Mouse (Mus musculus) CH12.LX (cell line): ENCODE measurements around the gene Olfr1339. TPM values are rescaled to one million over a fixed set of nuclear protein-coding genes. Genes with fewer than 3 reads are reported as not detected.

Source experiments
- DNase-seq: peaks from one replicate; pipeline ENCODE4 v3.0.0-alpha.2; 2013; ENCODE audit errors: extremely low read depth
- H3K27ac ChIP-seq: 2 replicates; pipeline ENCODE4 v1.5.1; 2012; ENCODE audit warnings: low read depth, mild to moderate bottlenecking, control low read depth, moderate library complexity; ENCODE audit not compliant: insufficient read depth
- H3K27me3 ChIP-seq: replicated peaks from 2 replicates; pipeline ENCODE3; 2012; ENCODE audit warnings: inconsistent platforms
- H3K36me3 ChIP-seq, 2 experiments: replicated peaks in 1 of 2; 2 replicates each; pipeline versions ENCODE3 to v1.6.1; 2012; ENCODE audit warnings: inconsistent platforms in 1 of 2, low read length in 1 of 2, mild to moderate bottlenecking in 1 of 2, mixed read lengths in 1 of 2, moderate library complexity in 1 of 2; ENCODE audit not compliant: control insufficient read depth in 1 of 2, insufficient read depth in 1 of 2
- H3K4me1 ChIP-seq, 2 experiments: 2 replicates each; pipeline ENCODE4 v1.6.1; 2012; ENCODE audit warnings: inconsistent platforms in 1 of 2, moderate library complexity in 1 of 2; ENCODE audit not compliant: insufficient read depth in 2 of 2, control insufficient read depth in 1 of 2
- H3K4me2 ChIP-seq: 2 replicates; pipeline ENCODE4 v1.6.1; 2012; ENCODE audit warnings: low read depth, mild to moderate bottlenecking, control low read depth; ENCODE audit not compliant: poor library complexity, insufficient read depth, severe bottlenecking
- H3K4me3 ChIP-seq, 3 experiments: fragments of 150-350 bp in 1 of 3; sonication (generic) in 1 of 3; replicated peaks in 1 of 3; 2 replicates each; pipeline versions ENCODE3 to v1.5.1; 2011 to 2012; ENCODE audit warnings: low read depth in 2 of 3, low read length in 2 of 3, mild to moderate bottlenecking in 2 of 3, moderate library complexity in 2 of 3, control low read depth in 1 of 3, improper control_type of control experiment in 1 of 3, inconsistent platforms in 1 of 3, mixed read lengths in 1 of 3; ENCODE audit not compliant: poor library complexity in 1 of 3
- H3K79me2 ChIP-seq: replicated peaks from 2 replicates; pipeline ENCODE4 v1.6.1; 2012; ENCODE audit warnings: mild to moderate bottlenecking, moderate library complexity; ENCODE audit not compliant: control insufficient read depth, poor library complexity, insufficient read depth, severe bottlenecking; ENCODE audit errors: extremely low read depth
- H3K9ac ChIP-seq: 2 replicates; pipeline ENCODE4 v1.6.1; 2012; ENCODE audit warnings: low read depth, mild to moderate bottlenecking, control low read depth, moderate library complexity; ENCODE audit not compliant: insufficient read depth
- H3K9me3 ChIP-seq: replicated peaks from 2 replicates; pipeline ENCODE3; 2012; ENCODE audit warnings: low read length, inconsistent platforms, mixed read lengths
- BHLHE40 ChIP-seq: IDR thresholded peaks from 2 replicates; pipeline ENCODE4 v1.6.1; 2011; ENCODE audit warnings: mild to moderate bottlenecking, low read depth, low read length, improper control_type of control experiment
- CHD1 ChIP-seq: IDR thresholded peaks from 2 replicates; pipeline ENCODE4 v1.6.1; 2012; ENCODE audit warnings: low read depth, low read length, improper control_type of control experiment, inconsistent platforms
- CTCF ChIP-seq, 2 experiments: IDR thresholded peaks in 1 of 2; conservative IDR thresholded peaks in 1 of 2; 2 replicates each; pipeline ENCODE4 v1.5.1; 2011 to 2012; ENCODE audit warnings: low read depth in 2 of 2, low read length in 2 of 2, improper control_type of control experiment in 1 of 2, inconsistent platforms in 1 of 2, mild to moderate bottlenecking in 1 of 2, moderate library complexity in 1 of 2
- E2F4 ChIP-seq: IDR thresholded peaks from 2 replicates; pipeline ENCODE4 v1.6.1; 2011; ENCODE audit warnings: low read depth, low read length, improper control_type of control experiment; ENCODE audit not compliant: insufficient replicate concordance
- ELF1 ChIP-seq: IDR thresholded peaks from 2 replicates; pipeline ENCODE4 v1.6.1; 2014; ENCODE audit warnings: low read depth, mild to moderate bottlenecking, inconsistent platforms, low read length, improper control_type of control experiment
- IRF4 ChIP-seq: IDR thresholded peaks from 2 replicates; pipeline ENCODE4 v1.6.1; 2014; ENCODE audit warnings: low read depth, mild to moderate bottlenecking, inconsistent platforms, low read length, improper control_type of control experiment
- JUND ChIP-seq: conservative IDR thresholded peaks from 2 replicates; pipeline ENCODE4 v1.6.1; 2011; ENCODE audit warnings: low read depth, low read length, improper control_type of control experiment
- MAFK ChIP-seq: IDR thresholded peaks from 2 replicates; pipeline ENCODE4 v1.6.1; 2011; ENCODE audit warnings: low read length, improper control_type of control experiment; ENCODE audit not compliant: insufficient replicate concordance
- MAZ ChIP-seq: IDR thresholded peaks from 2 replicates; pipeline ENCODE4 v1.6.1; 2012; ENCODE audit warnings: low read depth, mild to moderate bottlenecking, inconsistent platforms, low read length, improper control_type of control experiment, moderate library complexity
- NELFE ChIP-seq: IDR thresholded peaks from 2 replicates; pipeline ENCODE4 v1.6.1; 2011; ENCODE audit warnings: low read depth, low read length, improper control_type of control experiment
- NRF1 ChIP-seq: IDR thresholded peaks from 2 replicates; pipeline ENCODE4 v1.6.1; 2014; ENCODE audit warnings: low read depth, mild to moderate bottlenecking, inconsistent platforms, low read length, improper control_type of control experiment, moderate library complexity
- PAX5 ChIP-seq: IDR thresholded peaks from 2 replicates; pipeline ENCODE4 v1.6.1; 2012; ENCODE audit warnings: low read length, inconsistent platforms, mixed read lengths
- USF1 ChIP-seq: IDR thresholded peaks from 2 replicates; pipeline ENCODE4 v1.6.1; 2014; ENCODE audit warnings: low read depth, mild to moderate bottlenecking, inconsistent platforms, low read length, improper control_type of control experiment
- USF2 ChIP-seq: conservative IDR thresholded peaks from 2 replicates; pipeline ENCODE4 v1.6.1; 2011; ENCODE audit warnings: low read depth, low read length, improper control_type of control experiment
- ZC3H11A ChIP-seq: IDR thresholded peaks from 2 replicates; pipeline ENCODE4 v1.6.1; 2012; ENCODE audit warnings: low read depth, mild to moderate bottlenecking, inconsistent platforms, low read length, improper control_type of control experiment
- dilution Hi-C: fragments of 300-500 bp; cut with MboI; formaldehyde crosslinking; loops from 2 replicates; pipeline ENCODE4 v1.14.3; 2020; ENCODE audit warnings: low sequenced_read_pairs; ENCODE audit not compliant: extremely low pct_unique_long_range_greater_than_20kb, extremely low pct_ligation_motif_present
- in situ Hi-C: fragments of 300-500 bp; cut with MboI; formaldehyde crosslinking; loops from 3 replicates; pipeline ENCODE4 v1.14.3; 2019; ENCODE audit warnings: low sequenced_read_pairs, low pct_ligation_motif_present, low pct_unique_long_range_greater_than_20kb, mixed read lengths
- polyA plus RNA-seq: library from polyadenylated mRNA; unstranded; fragments of >175 nt; gene quantifications from 2 replicates; pipeline ENCODE4 v1.2.1, GENCODE M21; 2012; ENCODE audit warnings: low read depth; ENCODE audit not compliant: insufficient read length
- total RNA-seq, 2 experiments: library from RNA; depleted of rRNA; stranded (reverse); fragments of 300-350 nt in 1 of 2; fragments of >200 nt in 1 of 2; gene quantifications; 2 replicates each; pipeline ENCODE4 v1.2.3; 2012 to 2014

Gene Olfr1339
- total and polyA plus RNA-seq, 3 experiments = not detected

DNA sequence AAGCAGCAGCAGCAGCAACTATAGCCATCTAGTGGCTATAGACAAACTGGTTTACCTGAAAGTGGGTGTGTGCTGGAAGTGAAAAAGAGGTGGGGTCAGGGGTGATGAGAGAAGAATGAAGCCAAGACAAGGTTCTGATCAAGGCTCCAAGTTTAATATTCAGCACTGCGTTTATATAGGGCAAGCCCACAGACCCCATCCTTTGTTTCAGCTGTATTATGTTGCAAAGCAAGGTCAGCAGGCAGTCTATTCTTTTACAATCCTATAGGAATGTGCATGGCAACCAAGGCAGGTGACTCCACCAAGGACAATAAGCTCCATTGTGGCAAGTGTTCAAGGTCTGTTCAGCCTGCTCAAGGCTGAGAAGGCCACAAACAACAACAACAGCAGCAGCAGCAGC is 20.3 kb upstream of the Olfr1339 start:
- TF ChIP-seq ZC3H11A = no peak
- no peak for TF ChIP-seq MAZ
- TF ChIP-seq USF2 = no peak
- no peak for TF ChIP-seq PAX5
- no peak for TF ChIP-seq E2F4
- TF ChIP-seq CHD1 = no peak
- 0 out of 4 replicates have a peak, but pooled peaks of 1 of the 2 experiments have one; percentile 8 for TF ChIP-seq CTCF (conservative IDR thresholded peaks at IDR 0.05 in 1 of 2, IDR thresholded peaks at IDR 0.05 in 1 of 2; ENCODE audit: low read depth in 2 of 2, low read length in 2 of 2)
- TF ChIP-seq ELF1 = no peak
- TF ChIP-seq, all 38 proteins: peak for 1
- H3K9me3 ChIP-seq = peaks cover 4% of the 10 kb centered on the region
- H3K4me3 ChIP-seq = no peak overlapping the region
- H3K36me3 ChIP-seq = no peaks in the 10 kb centered on the region
- peaks cover 63% of the 10 kb centered on the region for H3K27me3 ChIP-seq
- no peak for DNase-seq
- dilution Hi-C loops (no loop called here), in situ Hi-C loops (no loop called here)
- H3K4me1 ChIP-seq = no peaks in the 10 kb centered on the region
- no peaks in the 10 kb centered on the region for H3K79me2 ChIP-seq
- H3K4me2 ChIP-seq = no peak overlapping the region
- H3K27ac ChIP-seq = no peak overlapping the region
- H3K9ac ChIP-seq = no peak overlapping the region

DNA sequence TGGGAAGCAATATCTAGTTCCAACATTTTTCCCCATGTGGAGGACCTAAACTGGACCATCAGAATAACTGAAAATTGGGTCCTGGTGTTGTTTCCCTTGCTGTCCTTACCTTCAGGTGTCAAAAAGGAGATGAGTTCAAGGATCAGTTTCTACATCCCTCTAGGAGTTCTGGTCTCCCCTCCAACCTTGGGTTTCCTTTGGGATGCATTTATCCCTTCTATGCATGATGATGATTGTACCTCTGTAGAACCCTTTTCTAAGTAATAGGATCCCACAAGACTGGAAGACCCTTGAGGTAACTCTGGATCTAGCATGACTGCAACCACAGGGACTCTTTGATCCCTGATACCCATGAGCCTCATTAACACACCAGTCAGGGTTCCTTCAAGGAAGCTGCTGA is 12.1 kb upstream of the Olfr1339 start, which contains the start of gene Olfr1340:
TSS of gene Olfr1340 (plus strand) at position 301 of the 400 bp plus-strand sequence.
- no peaks in the 10 kb centered on the region for H3K79me2 ChIP-seq
- TF ChIP-seq NELFE (no peak), JUND (no peak), MAFK (no peak), IRF4 (no peak), CHD1 (no peak), NRF1 (no peak), PAX5 (no peak), BHLHE40 (no peak), USF1 (no peak)

More for the DNA sequence above, 12.1 kb upstream of the Olfr1339 start, which contains the start of gene Olfr1340:
- H3K4me2 ChIP-seq = no peak within 1 kb of the TSS
- in situ Hi-C loops = no loop called here
- no peak within 1 kb of the TSS for H3K9ac ChIP-seq
- no peaks in the 10 kb centered on the region for H3K9me3 ChIP-seq
- no peaks in the 10 kb centered on the region for H3K4me1 ChIP-seq
- no peaks in the 10 kb centered on the region for H3K36me3 ChIP-seq
- dilution Hi-C loops = no loop called here
- DNase-seq = no peak
- H3K4me3 ChIP-seq = no peak within 1 kb of the TSS
- H3K27me3 ChIP-seq = peaks cover 30% of the 10 kb centered on the region
- no peak within 1 kb of the TSS for H3K27ac ChIP-seq
